Mouse (Mus musculus) layer of hippocampus, adult 11-12 months (tissue): ENCODE data around the gene Gucy1a1.

ENCODE experiments used
- DNase-seq: peaks from one replicate; pipeline ENCODE4 v3.0.0; 2022; ENCODE audit warnings: low spot score

Gucy1a1 gene

DNA sequence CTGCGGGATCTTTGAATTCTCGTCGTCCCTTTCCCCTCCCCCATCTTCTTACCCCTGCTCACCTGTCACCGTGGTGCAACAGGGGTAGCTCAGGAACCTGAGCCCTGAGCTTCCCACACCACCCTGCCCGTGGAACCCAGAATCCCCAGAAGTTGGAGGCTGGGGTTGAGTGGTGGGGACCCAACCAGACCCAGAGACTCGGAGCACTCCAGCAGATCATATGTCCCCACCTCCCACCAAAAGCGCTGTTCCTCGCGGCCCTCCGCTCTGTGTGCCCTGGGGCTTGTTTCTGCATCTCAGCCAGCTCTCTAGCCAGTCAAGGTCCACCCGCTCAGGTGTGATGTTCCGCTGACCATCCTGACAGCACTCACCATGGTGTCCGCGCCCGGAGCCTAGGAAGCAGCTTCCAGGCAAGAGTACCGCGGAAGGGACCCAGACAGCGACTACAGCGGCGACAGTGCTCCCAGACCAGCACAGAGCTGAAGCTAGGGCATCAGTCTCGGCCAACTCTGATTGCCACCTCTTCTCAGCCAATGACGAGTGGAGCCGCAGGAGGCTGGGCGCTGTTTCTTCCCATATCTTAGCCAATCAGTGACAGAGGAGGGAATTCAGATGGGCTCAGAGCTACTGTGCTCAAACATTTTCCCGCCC, 71.3 kb downstream of the Gucy1a1 start, which contains the start of gene Gucy1b1:
Gene Gucy1b1 (minus strand): TSS at position 489 of the 651 bp plus-strand sequence.
- DNase-seq: peak; percentile 88

GRCm38 (mm10) chr3:82073741-82074181, 71.8 kb downstream of the Gucy1a1 start:
- peak; percentile 71 for DNase-seq

GRCm38 (mm10) chr3:82067830-82068229, 77.8 kb downstream of the Gucy1a1 start:
- no peak for DNase-seq

GRCm38 (mm10) chr3:82061402-82062180, 84.0 kb downstream of the Gucy1a1 start:
- DNase-seq: no peak

DNA sequence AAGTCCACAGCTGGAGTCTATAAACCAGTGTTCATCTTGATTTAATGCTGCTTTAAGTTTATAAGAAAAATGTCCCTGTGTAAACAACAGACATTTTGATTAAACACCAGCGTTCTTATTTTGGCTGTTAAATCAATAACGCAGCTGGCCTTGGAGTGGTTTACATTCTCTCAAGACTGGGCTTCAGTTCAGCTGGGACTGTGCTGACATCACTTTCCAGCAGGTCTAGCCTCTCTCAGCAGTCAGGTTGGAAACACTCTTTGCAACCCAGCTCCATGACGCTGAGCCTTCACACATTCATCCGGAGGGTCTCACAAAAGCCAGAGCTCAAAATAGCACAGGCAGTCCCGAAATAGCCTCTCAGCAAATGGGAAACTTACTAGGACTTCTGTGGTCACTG, 88.4 kb downstream of the Gucy1a1 start:
- no peak for DNase-seq

DNA sequence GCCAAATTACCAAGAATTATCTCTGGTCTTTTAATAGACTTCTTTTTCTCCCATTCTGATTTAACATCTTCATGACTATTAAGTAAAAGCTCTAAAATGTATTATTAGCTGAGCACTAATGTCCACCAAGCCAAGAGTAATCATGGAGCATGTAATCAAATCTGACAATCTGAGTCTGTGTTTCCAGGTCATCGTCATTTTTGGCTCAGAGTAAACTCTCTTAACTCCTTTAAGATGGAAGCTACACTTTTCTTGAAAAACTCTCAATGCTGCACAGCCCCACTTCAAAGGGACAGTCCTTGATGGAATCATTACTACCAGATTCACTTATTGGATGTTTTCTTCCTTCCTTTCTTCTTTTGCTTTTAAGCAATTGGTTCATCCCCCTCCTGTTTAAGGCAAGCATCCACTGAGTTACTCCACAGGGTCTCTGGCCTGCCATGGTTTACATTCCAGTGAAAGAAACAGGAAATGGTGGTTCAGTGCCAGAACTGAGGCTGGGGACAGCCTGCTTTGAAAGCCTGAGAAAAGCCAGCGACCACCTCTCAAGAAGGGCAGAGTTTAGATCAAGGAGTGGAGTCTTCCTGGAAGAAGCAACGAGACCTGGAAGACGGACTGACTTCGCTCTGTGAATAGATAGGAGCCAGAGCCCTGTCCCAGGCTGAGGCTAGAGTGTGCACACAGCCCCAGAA, 91.2 kb downstream of the Gucy1a1 start:
- no peak for DNase-seq

DNA sequence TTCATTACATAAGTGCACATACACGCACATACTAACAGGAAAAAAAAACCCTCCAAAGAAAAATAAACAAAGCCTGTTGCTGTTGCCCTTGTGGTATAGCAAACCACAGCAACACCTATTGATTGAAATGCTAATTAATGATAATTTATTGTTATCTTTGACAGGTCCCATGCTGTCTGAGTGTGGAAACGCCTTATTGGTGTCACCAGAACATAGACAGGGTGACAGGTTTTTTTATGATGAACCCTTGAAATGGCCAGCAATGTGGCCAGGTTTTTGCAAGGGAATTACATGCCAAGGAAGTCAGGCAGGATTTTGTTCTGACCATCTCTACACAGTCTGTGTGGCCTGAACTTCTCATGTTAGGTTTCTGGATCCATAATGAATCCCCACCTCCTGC, 93.6 kb downstream of the Gucy1a1 start:
- DNase-seq: no peak

DNA sequence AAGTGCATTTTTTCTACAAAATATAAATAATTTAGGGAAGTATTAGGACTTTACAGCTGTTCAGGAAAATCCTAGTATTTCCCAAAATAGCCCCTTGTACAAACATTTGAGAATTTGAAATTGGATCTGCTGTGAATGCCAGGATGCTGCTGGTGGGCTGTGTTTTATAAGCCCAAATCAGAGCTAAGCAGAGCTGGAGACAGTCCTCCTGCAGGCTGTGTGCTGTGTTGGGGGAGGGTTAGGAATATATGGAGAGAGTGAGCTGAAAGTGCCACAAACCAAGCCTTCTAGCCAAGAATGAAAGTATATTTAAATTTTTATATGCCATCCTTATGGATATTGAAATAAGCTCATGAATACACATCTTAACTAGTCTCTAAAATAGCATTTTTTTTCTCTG, 94.1 kb downstream of the Gucy1a1 start:
- DNase-seq: no peak

- DNase-seq: no peak
These were observed 96.9 kb downstream of the Gucy1a1 start for GRCm38 (mm10) chr3:82048681-82049080.

DNA sequence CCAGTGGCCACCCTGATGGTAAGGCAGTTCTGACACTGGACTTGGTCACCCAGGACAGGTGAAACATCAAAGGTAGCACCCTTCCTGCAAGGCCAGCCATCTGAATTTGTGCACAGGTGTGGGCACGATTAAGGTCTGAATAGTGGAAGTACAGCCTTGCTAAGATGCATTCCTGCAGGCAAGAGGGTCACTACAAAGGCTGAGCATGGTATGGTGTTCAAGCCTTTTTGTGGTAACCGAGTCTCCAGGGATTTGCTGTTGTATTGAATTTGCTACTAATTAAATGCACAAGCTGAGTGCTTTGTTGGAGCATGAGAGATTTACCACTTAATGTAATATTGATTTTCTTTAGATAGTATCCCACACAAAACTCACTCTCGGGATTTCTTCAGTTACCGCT, 97.5 kb downstream of the Gucy1a1 start:
- no peak for DNase-seq

DNA sequence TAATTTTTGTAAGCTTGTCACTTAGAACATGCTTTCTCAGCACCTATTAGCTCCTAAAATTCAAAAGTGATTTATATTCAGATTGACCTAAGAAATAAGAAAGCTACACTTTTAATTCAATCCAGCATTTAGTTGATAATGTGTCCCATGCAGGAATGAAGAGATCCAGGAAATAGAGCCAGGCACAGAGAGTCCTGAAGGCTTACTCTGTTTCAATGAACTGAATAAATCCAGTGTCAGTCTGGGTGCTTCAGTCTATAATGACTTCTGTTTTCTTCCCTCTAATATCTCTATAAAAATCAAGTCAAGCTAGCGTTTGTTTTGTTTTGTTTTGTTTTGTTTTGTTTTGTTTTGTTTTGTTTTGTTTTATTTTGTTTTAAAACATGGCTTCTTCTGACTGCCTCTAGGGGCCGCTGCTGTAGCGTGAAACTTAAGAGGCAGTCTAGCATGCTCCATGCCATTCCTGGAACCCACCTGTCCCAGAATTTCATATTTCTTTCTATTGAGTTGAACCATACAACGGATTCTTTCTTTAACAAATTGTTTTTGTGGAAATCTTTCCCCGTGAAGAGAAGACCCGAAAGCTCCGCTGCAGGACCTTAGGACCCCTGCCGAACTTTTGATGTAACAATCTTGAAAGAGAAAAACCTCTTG, 98.4 kb downstream of the Gucy1a1 start:
- DNase-seq: no peak

GRCm38 (mm10) chr3:82046087-82046486, 99.5 kb downstream of the Gucy1a1 start:
- no peak for DNase-seq

- no peak for DNase-seq
These were observed 100.7 kb downstream of the Gucy1a1 start for GRCm38 (mm10) chr3:82044902-82045301.

- DNase-seq: no peak
These were observed 101.9 kb downstream of the Gucy1a1 start for GRCm38 (mm10) chr3:82043676-82044075.
